ENCODE assay signal across 12 mouse cellular contexts in genomic region chr9:122242856-122243255, GRCm38 (mm10). TPM values are rescaled to one million over a fixed set of nuclear protein-coding genes. Genes with fewer than 3 reads are reported as not detected.
DNase-seq lines count a peak whose midpoint lies in the region; ATAC-seq lines count a peak whose summit lies in the region.
"Had no signal": no experiment of that assay in that cellular context is flagged by ENCODE, and none has a peak within 500 bp of the region (broad histone marks: within the 10 kb centered on the region; RNA-seq: fewer than 3 reads in every experiment).

No protein-coding gene starts in this region.

- intact Hi-C loops in gastrocnemius, postnatal 14 days (cut with DNase I; ENCODE audit: low total_unique reads) = no loop called here

- WGBS in embryonic facial prominence, embryonic 15.5 days = 10% methylated on average over 7 of the region's 7 CpGs
- 29% methylated on average over 7 of the region's 7 CpGs for WGBS in neural tube, embryonic 15.5 days

- H3K9me3 ChIP-seq in embryonic facial prominence, embryonic 15.5 days (replicated peaks) = no peaks in the 10 kb centered on the region
- no peaks in the 10 kb centered on the region for H3K9me3 ChIP-seq in neural tube, embryonic 15.5 days (replicated peaks)
- H3K9me3 ChIP-seq: lung, embryonic 15.5 days; midbrain, embryonic 15.5 days had no signal

- no peak overlapping the region for H3K9ac ChIP-seq in embryonic facial prominence, embryonic 15.5 days
- no peak overlapping the region for H3K9ac ChIP-seq in neural tube, embryonic 15.5 days (replicated peaks)
- H3K9ac ChIP-seq: forebrain, postnatal 0 days; lung, embryonic 15.5 days; midbrain, embryonic 15.5 days had no signal

- peaks cover 9% of the 10 kb centered on the region; the same call in 1 of the 2 replicates for H3K4me1 ChIP-seq in embryonic facial prominence, embryonic 15.5 days
- peaks cover 15% of the 10 kb centered on the region for H3K4me1 ChIP-seq in neural tube, embryonic 15.5 days

- no peak overlapping the region for H3K4me3 ChIP-seq in embryonic facial prominence, embryonic 15.5 days (replicated peaks)
- H3K4me3 ChIP-seq in neural tube, embryonic 15.5 days (replicated peaks) = no peak overlapping the region
- H3K4me3 ChIP-seq: lung, embryonic 15.5 days; midbrain, embryonic 15.5 days had no signal

- ATAC-seq in embryonic facial prominence, embryonic 15.5 days (ENCODE audit: insufficient number of reproducible peaks, low FRiP score, low TSS enrichment, low read depth) = peak; percentile 34; the same call in 1 of the 2 replicates
- no peak for ATAC-seq in neural tube, embryonic 15.5 days (ENCODE audit: low FRiP score)
- ATAC-seq: forebrain, postnatal 0 days; midbrain, embryonic 15.5 days had no signal

- H3K36me3 ChIP-seq in embryonic facial prominence, embryonic 15.5 days = peaks cover 5% of the 10 kb centered on the region; the same call in 1 of the 2 replicates
- peaks cover 4% of the 10 kb centered on the region; the same call in 1 of the 2 replicates for H3K36me3 ChIP-seq in neural tube, embryonic 15.5 days
- H3K36me3 ChIP-seq: midbrain, embryonic 15.5 days had no signal

- peak; percentile 22 for DNase-seq in gastrocnemius, postnatal 14 days
- no peak for DNase-seq in gastrocnemius, postnatal 4 days (ENCODE audit: low spot score in 2 of 2)
- peak; percentile 22 for DNase-seq in kidney, postnatal 10 days
- no peak for DNase-seq in kidney, adult 9 months
- DNase-seq in adrenal gland, postnatal 36 days = no peak
- DNase-seq in adrenal gland, postnatal 14 days = no peak
- DNase-seq: forebrain, postnatal 0 days; right cerebral cortex, postnatal 14 days had no signal

- H3K27ac ChIP-seq in embryonic facial prominence, embryonic 15.5 days (replicated peaks) = no peak overlapping the region
- peak overlapping the region; percentile 54; the same call in 1 of the 2 replicates for H3K27ac ChIP-seq in neural tube, embryonic 15.5 days (replicated peaks)
- H3K27ac ChIP-seq: lung, embryonic 15.5 days; midbrain, embryonic 15.5 days had no signal

- H3K27me3 ChIP-seq in embryonic facial prominence, embryonic 15.5 days = no peaks in the 10 kb centered on the region
- H3K27me3 ChIP-seq in neural tube, embryonic 15.5 days (replicated peaks) = no peaks in the 10 kb centered on the region
- H3K27me3 ChIP-seq: lung, embryonic 15.5 days; midbrain, embryonic 15.5 days had no signal

- no peak overlapping the region for H3K4me2 ChIP-seq in embryonic facial prominence, embryonic 15.5 days (replicated peaks)
- H3K4me2 ChIP-seq in neural tube, embryonic 15.5 days = no peak overlapping the region
- H3K4me2 ChIP-seq: lung, embryonic 15.5 days; midbrain, embryonic 15.5 days had no signal

RNA-seq across cellular contexts. Expression of gene Ano10, which starts 51.4 kb away (rescaled TPM):
- 10 to 100 TPM; 36.6 to 39.4 TPM for total RNA-seq in gastrocnemius, postnatal 14 days (2021)
- 10 to 100 TPM; 55.9 to 57.0 TPM for total RNA-seq in gastrocnemius, postnatal 4 days (2021)
- polyA plus RNA-seq in embryonic facial prominence, embryonic 15.5 days (2015; fragmentation: Nextera tagmentation; extraction: Ambion mirVana) = 37.7 and 38.8 TPM in 2 replicates
- polyA plus RNA-seq in neural tube, embryonic 15.5 days (2015; fragmentation: Nextera tagmentation; extraction: Ambion mirVana) = 41.6 and 43.0 TPM in 2 replicates
- total RNA-seq in adrenal gland, postnatal 36 days (2021) = 10 to 100 TPM; 61.7 to 95.9 TPM
- total RNA-seq in adrenal gland, postnatal 14 days (2021) = 49.5 and 56.7 TPM in 2 replicates

Comparison
In these comparisons a context has a peak if more than half of its experiments do, and no peak if none do; other contexts are left out.
1. DNase-seq: peak in gastrocnemius, postnatal 14 days (single experiment) and kidney, postnatal 10 days (single experiment); none in gastrocnemius, postnatal 4 days (0 of 2), kidney, adult 9 months (single experiment), adrenal gland, postnatal 36 days (0 of 2) and adrenal gland, postnatal 14 days (single experiment).